Mouse (Mus musculus): ENCODE measurements around the gene Cda.

Gene Cda

GRCm38 (mm10) chr4:138368498-138369260 lies 887 bp upstream of the Cda start:
- DNase-seq (ENCODE audit: low spot score) = no peak

DNA sequence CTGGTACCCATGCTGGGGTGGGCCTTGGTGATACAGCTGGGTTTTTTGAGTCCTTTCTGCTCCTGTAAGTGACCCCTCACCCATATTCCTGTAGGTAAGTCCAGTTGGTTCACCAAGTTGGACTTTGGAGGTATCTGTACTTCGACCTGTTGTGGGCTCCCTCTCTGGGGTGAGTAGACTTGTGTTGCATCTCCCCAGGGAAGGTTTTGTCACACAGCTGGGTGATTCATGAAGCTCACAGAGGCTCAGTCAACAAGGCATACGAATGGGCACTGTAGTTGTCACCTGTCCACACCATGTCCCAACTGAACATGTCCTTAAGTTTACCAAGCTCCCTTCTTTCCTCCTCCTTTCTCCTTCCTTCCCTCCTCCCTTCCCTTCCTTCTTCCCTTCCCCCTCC lies 1.2 kb downstream of the Cda start:
- DNase-seq (ENCODE audit: low spot score) = no peak

- no peak for DNase-seq (ENCODE audit: low spot score)
These were observed 4.3 kb downstream of the Cda start for GRCm38 (mm10) chr4:138363511-138363910.

- no peak for DNase-seq (ENCODE audit: low spot score)
These were observed 4.9 kb downstream of the Cda start for GRCm38 (mm10) chr4:138362883-138363282.

DNA sequence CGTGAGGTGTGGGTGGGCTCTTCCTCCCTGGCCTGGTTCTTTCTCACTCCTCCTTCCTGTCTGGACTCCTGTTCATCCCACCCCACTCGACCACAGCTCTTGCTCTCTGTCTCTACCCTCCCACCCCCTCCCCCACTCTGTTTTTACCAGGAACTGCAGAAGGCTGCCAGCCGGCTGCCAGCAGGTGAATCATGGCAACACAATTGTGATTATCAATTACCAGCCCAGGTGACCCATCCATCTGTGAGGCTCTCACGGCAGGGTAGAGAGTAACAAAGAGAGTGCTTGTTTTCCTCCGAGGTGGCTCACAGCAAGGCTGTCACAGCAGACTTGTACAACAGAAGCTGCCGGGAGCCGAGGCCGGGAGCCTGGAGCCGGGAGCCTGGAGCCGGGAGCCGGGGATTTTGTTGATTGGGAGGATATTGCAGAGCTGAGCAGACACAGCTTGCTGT lies 6.4 kb downstream of the Cda start:
- DNase-seq (ENCODE audit: low spot score) = no peak

DNA sequence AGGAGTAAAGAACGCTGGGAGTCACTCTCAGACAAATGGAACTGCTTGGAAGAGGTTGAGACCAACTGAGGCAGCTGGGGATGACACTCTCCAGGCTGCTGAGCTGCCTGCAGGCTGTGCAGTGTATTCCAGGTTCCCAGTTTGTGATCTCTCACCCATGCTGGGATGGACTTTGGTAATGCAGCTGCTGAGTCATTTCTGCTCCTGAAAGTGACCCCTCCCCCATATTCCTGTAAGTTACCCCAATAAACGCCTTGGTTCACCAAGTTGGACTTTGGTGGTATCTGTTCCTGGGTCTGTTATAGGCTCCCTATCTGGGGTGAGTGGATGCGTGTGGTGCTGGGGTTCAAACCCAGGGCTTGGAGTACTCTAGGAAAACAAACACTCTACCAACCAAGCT lies 9.6 kb downstream of the Cda start:
- no peak for DNase-seq (ENCODE audit: low spot score)

DNA sequence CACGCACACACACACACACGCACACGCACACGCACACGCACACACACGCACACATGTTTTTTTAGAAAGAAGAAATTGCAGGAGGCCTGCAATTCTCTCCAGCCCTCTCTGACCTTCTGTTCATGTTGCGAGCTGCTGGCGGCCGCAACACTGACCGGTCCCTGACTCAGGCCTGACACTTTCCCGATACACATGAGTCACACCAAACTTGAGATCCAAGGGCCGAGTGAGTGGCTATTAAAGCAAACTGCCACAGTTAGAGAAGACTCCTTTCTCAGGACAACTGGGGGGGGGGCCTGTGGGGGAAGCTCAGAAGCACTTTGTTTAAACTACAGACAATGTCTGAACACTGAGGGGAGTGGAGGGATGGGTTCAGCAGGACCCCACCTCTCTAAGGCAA lies 11.2 kb downstream of the Cda start:
- DNase-seq (ENCODE audit: low spot score) = no peak

DNA sequence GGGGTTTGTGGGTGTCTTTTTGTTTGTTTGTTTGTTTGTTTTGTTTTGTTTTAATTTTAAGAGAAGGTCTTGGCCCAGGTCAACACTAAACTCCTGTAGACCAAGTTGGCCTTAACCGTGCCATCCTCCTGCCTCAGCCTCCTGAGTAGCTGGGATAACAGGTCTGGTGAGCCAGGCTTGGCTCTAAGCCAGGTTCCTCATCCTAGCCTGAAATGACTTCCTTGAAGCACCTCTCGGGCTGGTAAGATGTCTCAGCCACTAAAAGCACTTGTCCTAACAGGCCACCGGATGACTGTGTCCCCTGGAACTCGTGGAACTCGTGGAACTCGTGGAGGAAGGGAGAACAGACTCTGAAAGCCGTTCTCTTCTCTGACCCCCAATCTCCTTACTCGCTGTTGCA lies 11.7 kb downstream of the Cda start:
- DNase-seq (ENCODE audit: low spot score) = no peak

DNA sequence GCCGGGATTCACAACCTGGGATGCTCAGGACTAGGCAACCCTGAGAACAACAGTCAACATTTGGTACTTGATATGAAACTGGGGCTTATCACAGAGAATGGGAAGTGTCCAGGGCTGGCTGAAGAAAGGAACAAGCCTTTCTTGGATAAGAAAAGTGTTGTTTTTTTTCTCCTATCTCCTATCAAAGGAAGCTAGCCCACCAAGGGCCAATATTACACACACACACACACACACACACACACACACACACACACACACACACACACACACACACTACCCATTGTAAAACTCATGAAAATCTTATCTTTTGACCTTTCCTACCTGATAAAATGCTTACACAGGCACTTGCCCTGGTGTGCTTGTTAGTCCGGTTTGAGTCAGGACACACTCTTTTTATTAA lies 12.3 kb downstream of the Cda start:
- DNase-seq (ENCODE audit: low spot score) = no peak

DNA sequence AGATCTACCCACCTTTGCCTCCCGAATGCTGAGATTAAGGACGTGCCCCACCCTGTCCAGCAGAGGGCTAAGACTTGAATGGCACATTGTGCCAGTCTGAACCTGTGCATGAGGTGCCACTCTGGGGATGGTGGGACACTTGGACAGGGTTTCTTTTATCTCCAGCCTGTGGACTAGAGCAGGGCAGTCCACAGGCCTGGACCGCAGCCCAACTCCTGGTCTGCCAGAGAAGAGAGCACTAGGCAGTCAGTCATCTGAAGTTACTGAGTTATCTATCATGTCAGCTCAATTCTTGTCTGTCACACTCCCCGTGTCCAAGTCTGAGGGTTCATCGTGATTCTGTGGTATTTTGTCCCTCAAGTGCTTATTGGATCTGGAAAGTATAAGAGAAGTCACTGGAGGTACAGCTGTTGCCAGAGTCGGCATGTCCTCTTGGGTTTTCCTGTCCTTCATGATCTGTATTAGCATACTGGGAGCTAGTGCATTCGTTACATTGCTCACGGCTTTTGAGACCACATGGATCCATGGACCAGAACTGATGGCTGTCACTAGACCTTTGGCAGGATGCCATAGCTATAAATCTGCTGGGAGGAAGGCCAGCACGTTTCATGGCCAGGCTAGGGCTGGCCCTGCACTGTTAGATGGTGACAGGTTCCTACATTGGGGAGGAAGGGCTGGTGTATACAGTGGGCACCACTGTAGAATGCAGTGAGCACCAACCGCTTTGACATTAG lies 14.2 kb downstream of the Cda start:
- DNase-seq (ENCODE audit: low spot score) = no peak

DNA sequence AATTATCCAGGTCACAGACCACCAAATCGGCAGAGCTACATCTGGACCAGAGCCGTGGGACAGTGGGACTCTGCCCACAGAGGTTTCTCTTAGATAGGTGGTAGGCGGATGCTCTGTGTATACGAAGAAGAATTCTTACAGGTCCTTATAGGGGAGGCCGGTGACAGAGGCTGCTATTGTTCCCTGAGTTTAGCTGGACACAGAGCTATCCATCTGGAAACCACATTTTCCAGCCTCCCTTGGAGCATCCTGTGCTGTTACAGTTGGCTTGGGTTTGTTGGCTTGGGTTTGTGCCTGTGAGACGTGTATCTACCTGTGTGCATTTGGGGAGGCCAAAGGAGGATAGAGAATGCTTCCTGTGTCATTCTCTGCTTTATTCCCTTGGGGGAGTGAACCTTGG lies 15.1 kb downstream of the Cda start:
- DNase-seq (ENCODE audit: low spot score) = no peak

GRCm38 (mm10) chr4:138351821-138352220 lies 16.0 kb downstream of the Cda start:
- DNase-seq (ENCODE audit: low spot score) = no peak

- no peak for DNase-seq (ENCODE audit: low spot score)
These were observed 19.1 kb downstream of the Cda start for GRCm38 (mm10) chr4:138348716-138349115.

DNA sequence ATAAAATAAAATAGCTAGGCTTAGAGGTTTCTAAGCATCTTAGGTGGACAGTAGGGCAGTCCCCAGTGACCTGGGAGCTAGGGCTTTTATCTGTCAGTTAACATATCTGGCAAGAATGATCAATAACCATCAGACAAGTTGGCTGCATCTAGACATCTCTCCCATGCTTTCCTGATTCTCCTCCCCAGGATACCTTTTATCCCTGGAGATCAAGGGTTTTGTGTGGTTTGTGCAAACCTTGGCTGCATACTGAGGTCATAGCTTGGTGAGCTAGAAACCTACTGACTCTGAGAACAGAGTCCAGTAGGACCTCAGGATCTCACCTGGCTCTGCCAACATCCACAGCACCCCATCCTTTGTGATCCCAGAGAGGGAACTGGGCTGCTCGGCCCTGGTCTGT lies 20.5 kb downstream of the Cda start:
- DNase-seq (ENCODE audit: low spot score) = no peak

DNA sequence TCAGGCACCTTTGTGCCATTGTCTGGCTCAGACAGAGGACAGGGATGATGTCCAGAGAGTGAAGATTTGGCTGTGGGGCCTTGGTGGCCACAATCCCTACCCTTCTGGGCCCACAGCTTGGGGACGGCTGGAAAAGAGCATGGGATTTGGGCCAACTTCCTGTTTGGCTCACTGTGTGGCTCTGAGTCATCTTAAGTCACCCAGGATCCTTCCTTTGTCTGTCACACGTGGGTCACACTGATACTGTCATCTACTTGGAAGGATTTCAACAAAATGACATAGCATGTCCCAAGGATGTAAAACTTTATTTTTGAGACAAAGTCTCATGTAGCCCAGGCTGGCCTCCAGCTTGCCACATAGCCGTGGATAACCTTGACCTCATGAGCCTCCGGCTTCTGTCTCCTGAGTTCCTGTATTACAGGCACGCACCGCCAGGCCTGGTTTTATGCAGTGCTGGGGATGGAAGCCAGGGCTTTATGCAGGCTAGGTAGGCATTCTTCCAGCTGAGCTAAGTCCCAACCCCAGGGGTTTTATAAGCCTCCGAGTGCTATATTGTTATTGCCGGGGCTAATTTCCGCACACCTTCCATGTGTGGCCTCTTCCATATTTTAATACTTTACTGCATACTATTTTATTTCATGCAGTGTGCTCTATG lies 22.8 kb downstream of the Cda start:
- DNase-seq (ENCODE audit: low spot score) = no peak

- DNase-seq (ENCODE audit: low spot score) = no peak
These were observed 24.4 kb downstream of the Cda start for GRCm38 (mm10) chr4:138343341-138343837.

GRCm38 (mm10) chr4:138342778-138343177 lies 25.0 kb downstream of the Cda start:
- DNase-seq (ENCODE audit: low spot score) = no peak

DNA sequence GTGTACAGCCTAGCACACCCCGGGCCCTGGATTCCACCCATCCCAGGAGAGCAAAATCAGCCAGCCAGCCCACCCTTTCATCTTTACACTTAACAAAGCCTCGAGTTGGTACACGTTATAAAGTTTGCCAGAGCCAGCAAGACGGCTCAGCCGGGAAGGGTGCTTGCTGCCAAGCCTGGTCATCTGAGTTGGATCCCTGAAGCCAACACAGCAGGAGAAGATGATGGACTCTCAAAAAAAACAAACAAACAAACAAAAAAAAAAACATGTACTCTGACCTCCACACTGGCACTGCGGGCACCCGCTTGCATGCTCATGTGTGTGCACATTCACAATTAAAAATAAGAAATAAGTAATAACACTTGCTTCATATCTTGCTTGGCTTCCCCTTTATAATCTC lies 25.7 kb downstream of the Cda start:
- DNase-seq (ENCODE audit: low spot score) = no peak

GRCm38 (mm10) chr4:138341393-138341792 lies 26.4 kb downstream of the Cda start:
- DNase-seq (ENCODE audit: low spot score) = no peak

GRCm38 (mm10) chr4:138339963-138340362 lies 27.8 kb downstream of the Cda start:
- no peak for DNase-seq (ENCODE audit: low spot score)

DNA sequence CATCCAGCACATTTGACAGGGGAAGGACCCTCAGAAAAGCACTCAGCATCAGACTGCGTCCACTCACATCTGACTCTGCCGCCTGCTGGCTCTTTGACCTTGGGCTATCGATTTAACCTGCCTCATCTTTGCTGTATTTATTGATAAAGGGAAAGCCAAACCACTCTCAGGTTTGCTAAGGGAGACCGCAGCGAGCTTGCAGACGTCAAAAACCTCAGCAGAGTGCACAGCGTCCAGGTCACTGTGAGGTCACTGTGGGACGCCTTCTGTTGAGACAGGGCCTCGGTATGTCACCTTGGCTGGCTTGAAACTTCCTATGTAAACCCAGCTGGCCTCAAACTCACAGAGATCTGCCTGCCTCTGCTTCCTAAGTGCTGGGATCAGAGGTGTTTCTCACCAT lies 30.5 kb downstream of the Cda start:
- DNase-seq (ENCODE audit: low spot score) = no peak

- no peak for DNase-seq (ENCODE audit: low spot score)
These were observed 30.9 kb downstream of the Cda start for GRCm38 (mm10) chr4:138336876-138337275.

DNA sequence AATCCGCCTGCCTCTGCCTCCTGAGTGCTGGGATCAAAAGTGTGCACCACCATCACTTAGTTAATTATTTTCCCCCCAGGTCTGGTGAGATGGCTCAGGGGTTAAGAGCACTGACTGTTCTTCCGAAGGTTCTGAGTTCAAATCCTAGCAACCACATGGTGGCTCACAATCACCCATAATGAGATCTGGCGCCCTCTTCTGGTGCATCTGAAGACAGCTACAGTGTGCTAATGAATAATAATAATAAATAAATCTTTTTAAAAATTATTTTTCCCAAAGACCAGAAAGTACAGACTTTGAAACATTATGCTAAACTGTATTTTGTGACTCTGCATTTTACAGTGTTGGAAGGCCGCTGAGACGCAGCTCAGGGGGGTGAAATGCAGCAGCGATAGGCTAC lies 32.1 kb downstream of the Cda start:
- DNase-seq (ENCODE audit: low spot score) = no peak

Data from layer of hippocampus, adult 9-10 months (tissue).